Mouse (Mus musculus): ENCODE measurements around the gene Hectd4. TPM values are rescaled to one million over a fixed set of nuclear protein-coding genes. Genes with fewer than 3 reads are reported as not detected.
"Not testable (repeated sequence)": the region's sequence is repeated elsewhere in the genome, so short reads cannot be mapped to it uniquely, and the experiment has no call there.

The Hectd4 gene
- polyA plus RNA-seq, 3 experiments from 2014 or later, result 4.4 to 8.7 (median 8.2) TPM

GRCm38 (mm10) chr5:121292309-121293165 is 72.5 kb downstream of the Hectd4 start:
- no peak for ATAC-seq

- no peak for ATAC-seq
Measured at GRCm38 (mm10) chr5:121305009-121305408, 85.0 kb downstream of the Hectd4 start.

GRCm38 (mm10) chr5:121307620-121308019 is 87.6 kb downstream of the Hectd4 start:
- ATAC-seq, result no peak

- ATAC-seq, result no peak
Measured at GRCm38 (mm10) chr5:121311576-121311975, 91.6 kb downstream of the Hectd4 start.

- no peak for ATAC-seq
Measured at GRCm38 (mm10) chr5:121313764-121314474, 93.9 kb downstream of the Hectd4 start.

GRCm38 (mm10) chr5:121326079-121326805 is 106.2 kb downstream of the Hectd4 start:
- ATAC-seq, result no peak

- no peak for ATAC-seq
Measured at GRCm38 (mm10) chr5:121329333-121330058, 109.5 kb downstream of the Hectd4 start.

- ATAC-seq, result not testable (repeated sequence)
Measured at GRCm38 (mm10) chr5:121330154-121330816, 110.3 kb downstream of the Hectd4 start.

GRCm38 (mm10) chr5:121331731-121332130 is 111.7 kb downstream of the Hectd4 start:
- ATAC-seq, result no peak

GRCm38 (mm10) chr5:121333976-121334375 is 114.0 kb downstream of the Hectd4 start:
- no peak for ATAC-seq

GRCm38 (mm10) chr5:121334454-121334853 is 114.4 kb downstream of the Hectd4 start:
- no peak for ATAC-seq

GRCm38 (mm10) chr5:121335426-121335825 is 115.4 kb downstream of the Hectd4 start:
- ATAC-seq, result peak; percentile 35

- ATAC-seq, result no peak
Measured at GRCm38 (mm10) chr5:121336009-121336408, 116.0 kb downstream of the Hectd4 start.

GRCm38 (mm10) chr5:121336776-121337175 is 116.8 kb downstream of the Hectd4 start:
- no peak for ATAC-seq

GRCm38 (mm10) chr5:121339507-121340230 is 119.7 kb downstream of the Hectd4 start:
- no peak for ATAC-seq

GRCm38 (mm10) chr5:121340965-121341473 is 121.0 kb downstream of the Hectd4 start:
- ATAC-seq, result peak; percentile 91

- no peak for ATAC-seq
Measured at GRCm38 (mm10) chr5:121342490-121342889, 122.5 kb downstream of the Hectd4 start.

GRCm38 (mm10) chr5:121343997-121344396 is 124.0 kb downstream of the Hectd4 start:
- no peak for ATAC-seq

GRCm38 (mm10) chr5:121359229-121359628 is 139.2 kb downstream of the Hectd4 start:
- ATAC-seq, result no peak

GRCm38 (mm10) chr5:121361696-121362095 is 141.7 kb downstream of the Hectd4 start:
- no peak for ATAC-seq

- ATAC-seq, result no peak
Measured at GRCm38 (mm10) chr5:121363441-121363840, 143.4 kb downstream of the Hectd4 start.

Measured in inflammation-experienced regulatory T-cells, adult 6 months (primary cell).